Mouse (Mus musculus) cerebellum, postnatal 14 days (tissue): ENCODE measurements around the gene Lysmd4.
A peak's percentile ranks its signal among the peaks of the same experiment; 100 is the strongest.
"Not testable (repeated sequence)": the region's sequence is repeated elsewhere in the genome, so short reads cannot be mapped to it uniquely, and the experiment has no call there.

Experiments
- DNase-seq, 2 experiments: peaks; one replicate each; pipeline ENCODE4 v3.0.0; 2021; ENCODE audit warnings: mixed read lengths in 2 of 2

The Lysmd4 gene

DNA sequence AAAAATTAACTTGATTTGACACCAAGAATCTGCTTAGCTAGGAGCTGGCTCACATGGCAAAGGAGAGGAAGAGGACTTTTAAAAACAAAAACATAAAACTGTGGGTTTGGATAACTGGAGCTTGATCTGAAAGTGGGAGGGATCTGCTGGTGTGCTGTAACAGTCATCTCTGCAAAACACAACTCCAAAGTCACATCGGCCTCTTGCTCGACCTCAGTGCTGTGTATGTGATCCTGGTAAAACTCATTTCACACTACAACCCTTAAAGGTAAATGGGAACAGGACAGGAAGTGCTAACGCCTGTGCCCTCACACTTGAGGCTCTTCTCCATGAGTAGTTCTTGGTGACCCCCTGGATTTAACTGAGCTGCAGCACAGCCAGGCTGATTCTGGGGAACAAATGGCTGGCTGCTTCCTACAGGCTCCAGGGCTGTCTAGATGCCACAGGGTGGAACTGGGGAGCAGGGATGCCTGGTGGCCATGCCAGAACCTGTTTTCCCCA, 8.3 kb downstream of the Lysmd4 start:
- DNase-seq: no peak

- no peak for DNase-seq
Observed at GRCm38 (mm10) chr7:67232504-67232903, 10.2 kb downstream of the Lysmd4 start.

- peak; percentile 53 to 63 for DNase-seq
Observed at GRCm38 (mm10) chr7:67234797-67235196, 12.5 kb downstream of the Lysmd4 start.

GRCm38 (mm10) chr7:67236351-67236750, 14.0 kb downstream of the Lysmd4 start:
- DNase-seq: no peak

GRCm38 (mm10) chr7:67237752-67238151, 15.4 kb downstream of the Lysmd4 start:
- no peak for DNase-seq

GRCm38 (mm10) chr7:67241969-67242368, 19.6 kb downstream of the Lysmd4 start:
- DNase-seq: no peak

DNA sequence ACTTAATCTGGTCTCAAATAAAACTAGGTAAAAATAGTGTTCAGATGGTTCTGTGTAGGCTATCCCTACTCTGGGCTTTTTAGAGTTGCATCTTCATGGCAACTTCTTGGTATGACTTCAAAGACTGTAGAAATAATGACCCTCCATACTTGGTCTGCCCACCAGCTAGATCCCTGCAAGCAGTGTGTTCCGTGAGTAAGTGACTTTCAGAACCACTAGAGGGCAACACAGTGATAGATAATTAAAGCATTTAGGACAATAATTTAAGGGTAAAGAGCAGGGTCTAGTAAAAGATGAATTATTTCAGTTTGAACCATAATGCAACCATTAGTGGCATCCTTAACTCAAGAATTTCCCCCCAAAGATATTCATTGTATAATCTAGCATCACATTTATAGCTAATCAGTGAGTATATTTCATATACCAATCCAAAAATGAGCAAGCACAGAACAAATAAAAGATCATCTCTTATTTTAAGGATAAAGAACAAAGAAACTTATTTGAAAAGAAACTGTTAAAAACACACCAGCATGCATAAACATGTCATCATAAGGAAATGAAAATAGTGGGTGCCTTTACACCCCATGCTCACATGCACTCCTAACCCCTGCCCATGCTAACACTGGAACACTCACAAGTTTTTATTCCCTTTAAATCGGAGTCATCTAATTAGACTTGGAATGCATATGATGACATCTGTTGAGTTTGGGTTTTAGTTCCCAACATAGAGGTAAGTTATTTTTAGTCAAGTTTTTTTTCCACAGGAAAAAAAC, 21.0 kb downstream of the Lysmd4 start:
- peak; percentile 40 to 57 for DNase-seq

DNA sequence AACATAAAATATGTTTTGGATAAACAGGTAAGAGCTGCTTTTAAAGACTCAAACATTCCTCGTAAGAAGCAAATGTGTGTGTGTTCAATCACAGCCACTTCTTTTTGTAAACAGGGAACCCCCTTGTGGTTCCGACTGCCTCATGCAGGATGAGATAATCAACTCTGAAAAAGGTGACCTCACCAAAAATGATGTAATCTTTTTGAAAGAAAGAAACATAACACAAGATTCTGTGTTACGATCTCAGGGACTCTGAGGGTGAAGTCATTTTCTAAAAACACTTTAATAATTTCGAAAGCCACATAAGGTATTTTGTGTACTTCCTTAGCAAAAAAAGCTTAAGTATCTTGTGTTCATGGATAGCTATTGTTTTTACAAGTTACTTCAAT, 21.5 kb downstream of the Lysmd4 start:
- DNase-seq: no peak

DNA sequence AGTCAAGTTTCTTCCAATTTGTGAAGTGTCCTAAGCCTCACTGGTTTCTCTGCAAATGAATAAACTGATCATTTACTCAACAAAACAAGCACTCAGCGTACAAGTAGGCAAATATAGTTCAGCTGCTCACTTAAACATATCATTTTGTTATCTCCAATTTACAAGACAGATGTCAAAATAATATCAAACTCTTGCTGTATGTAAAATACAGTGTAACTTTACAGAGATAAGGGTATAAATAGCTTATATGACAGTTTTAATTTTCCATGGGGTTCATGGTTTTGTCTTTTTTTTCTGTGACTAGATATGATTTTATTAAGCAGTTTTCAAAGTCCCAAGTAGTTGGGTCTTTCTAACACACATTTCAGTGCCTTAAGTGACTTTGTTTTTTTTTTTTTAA, 22.9 kb downstream of the Lysmd4 start:
- no peak for DNase-seq

GRCm38 (mm10) chr7:67246067-67246466, 23.7 kb downstream of the Lysmd4 start:
- no peak for DNase-seq

DNA sequence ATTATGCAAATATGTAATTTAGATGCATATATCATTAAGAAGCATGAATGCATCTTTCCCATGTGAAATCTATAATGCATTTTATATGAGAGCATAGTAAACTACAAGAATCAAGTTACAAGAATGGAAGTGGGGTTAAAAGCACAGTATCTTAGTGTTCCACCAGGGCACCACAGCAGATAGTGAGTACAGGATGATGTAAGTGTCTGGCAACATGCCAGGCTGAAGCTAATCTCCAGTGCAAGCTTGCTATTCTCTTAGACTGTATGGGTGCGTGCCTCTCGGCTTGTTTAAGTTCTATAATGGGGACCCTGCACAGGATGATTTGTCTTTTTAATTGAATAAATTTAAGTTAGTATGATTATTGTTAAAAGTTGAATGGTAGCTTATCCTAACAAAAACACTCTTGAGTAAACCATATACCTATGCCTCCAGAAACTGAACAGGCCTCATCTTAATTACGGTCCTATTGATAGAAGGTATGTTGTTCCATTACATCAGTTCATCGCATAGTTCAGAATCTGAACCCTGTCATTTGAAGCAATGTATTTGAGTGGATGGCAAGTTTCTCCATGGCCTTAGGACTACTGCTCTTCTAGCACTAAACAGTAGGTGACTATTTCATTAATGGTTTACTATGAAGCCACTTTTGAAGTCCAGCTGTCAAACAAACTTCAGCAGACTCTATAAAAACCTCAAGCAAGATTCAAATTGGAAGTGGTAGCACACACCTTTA, 37.7 kb downstream of the Lysmd4 start:
- peak; percentile 78 to 85 for DNase-seq

DNA sequence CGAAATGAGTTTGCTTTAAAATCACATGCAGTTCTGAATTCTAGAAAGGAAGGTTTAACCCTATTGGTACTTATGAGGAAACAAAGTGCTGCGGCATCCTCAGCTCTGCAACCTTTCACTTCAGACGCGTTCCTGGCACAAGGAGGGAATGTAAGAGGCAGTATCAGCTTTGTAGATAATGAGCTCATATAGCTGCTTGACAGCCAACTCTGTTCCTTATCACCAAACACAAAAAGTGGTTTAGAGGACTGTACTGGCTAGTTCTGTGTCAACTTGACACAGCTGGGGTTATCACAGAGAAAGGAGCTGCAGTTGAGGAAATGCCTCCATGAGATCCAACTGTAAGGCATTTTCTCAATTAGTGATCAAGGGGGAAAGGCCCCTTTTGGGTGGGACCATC, 48.1 kb downstream of the Lysmd4 start:
- DNase-seq: not testable (repeated sequence)

DNA sequence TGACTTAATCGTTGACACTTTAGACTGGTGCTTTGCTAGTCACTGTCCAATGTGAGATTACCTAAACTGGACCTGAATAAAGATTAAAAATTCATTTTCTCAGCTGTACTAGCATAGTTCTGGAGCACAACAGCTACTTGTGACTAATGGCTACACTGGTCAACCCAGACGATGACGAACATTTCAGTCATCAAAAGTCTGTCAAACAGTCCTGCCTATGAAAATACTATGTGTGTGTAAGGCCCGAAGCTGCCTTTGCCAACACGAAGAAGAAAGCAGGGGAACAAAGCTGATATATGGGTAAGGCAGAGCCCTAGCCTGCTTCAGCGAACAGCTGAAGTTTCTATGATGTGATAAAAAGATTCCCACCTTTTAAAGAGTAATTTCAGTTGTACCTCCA, 61.2 kb downstream of the Lysmd4 start:
- DNase-seq: no peak

- DNase-seq: no peak
Observed at GRCm38 (mm10) chr7:67287456-67287855, 65.1 kb downstream of the Lysmd4 start.

DNA sequence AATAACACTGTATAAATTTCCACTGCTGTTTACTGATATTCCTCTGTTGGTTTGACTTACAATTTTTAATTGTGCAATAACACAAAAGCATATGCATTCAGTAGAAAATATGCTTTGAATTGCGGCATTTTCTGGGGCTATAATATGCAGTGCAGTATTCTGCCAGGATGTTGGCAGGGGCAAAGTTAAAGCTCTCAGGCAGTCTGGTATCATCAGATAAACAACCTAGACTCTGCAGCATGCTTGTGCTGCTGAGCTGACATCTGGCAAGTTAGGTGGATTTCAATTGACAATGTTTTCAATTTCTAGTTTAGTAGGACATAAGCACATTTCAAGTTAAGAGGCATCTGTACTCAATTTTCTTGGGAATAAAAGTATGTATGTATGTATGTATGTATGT, 69.0 kb downstream of the Lysmd4 start:
- DNase-seq: no peak

DNA sequence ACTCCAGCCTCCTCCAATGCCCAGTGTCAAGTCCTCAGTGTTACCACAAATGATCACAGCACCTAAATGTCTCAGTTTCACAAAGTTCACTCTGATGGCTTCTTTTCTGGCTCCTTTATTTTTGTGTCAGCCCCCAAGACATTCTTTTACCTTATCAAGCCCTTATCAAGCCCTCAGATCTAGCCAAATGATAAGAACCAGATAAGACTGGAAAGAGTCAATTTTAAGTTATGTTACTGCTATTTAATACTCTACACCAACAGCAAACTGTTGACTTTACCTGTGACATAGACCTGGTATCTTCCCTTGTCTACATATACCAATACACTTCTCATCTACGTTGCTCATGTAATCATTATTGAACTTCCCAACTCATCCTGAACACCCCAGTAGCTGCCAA, 74.1 kb downstream of the Lysmd4 start:
- no peak for DNase-seq

DNA sequence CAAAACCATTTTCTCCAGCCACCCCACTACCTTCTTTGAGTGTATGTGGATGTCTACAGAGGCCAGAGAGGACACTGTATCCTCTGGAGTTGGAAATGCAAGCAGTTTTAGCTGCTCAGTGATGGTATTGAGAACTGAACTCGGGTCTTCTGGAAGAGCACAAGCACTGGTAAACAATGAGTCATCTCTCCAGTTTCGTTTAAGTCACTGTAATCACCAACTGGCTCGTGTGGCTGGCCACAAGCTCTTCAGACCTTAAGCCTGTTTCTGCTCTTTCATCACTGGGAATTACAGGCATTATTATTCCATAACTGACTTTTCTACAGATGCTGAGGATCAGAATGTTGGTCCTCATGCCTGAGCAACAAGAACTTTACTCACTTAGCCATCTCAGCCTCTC, 82.6 kb downstream of the Lysmd4 start:
- no peak for DNase-seq

DNA sequence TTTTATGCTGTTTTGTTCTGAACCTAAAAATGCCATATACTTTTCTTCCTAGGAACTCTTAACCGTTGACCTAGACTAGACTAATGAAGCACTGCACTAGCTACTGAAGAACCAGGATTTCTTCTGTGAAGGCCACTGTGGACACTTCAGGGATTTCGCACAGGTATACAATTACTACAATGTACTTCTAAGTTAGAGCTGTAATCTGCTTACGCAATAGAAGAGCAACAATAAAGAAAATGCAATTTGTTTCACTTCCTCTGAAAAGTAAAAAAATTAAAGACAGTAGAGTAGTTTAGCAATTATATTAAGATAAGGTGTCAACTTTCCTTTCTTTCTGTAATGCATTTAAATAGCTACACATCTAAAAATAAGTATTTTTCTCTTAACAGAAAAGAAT, 84.7 kb downstream of the Lysmd4 start:
- no peak for DNase-seq

- no peak for DNase-seq
Observed at GRCm38 (mm10) chr7:67308102-67308501, 85.8 kb downstream of the Lysmd4 start.

GRCm38 (mm10) chr7:67310151-67310550, 87.8 kb downstream of the Lysmd4 start:
- DNase-seq: no peak

GRCm38 (mm10) chr7:67313200-67313599, 90.9 kb downstream of the Lysmd4 start:
- no peak for DNase-seq

DNA sequence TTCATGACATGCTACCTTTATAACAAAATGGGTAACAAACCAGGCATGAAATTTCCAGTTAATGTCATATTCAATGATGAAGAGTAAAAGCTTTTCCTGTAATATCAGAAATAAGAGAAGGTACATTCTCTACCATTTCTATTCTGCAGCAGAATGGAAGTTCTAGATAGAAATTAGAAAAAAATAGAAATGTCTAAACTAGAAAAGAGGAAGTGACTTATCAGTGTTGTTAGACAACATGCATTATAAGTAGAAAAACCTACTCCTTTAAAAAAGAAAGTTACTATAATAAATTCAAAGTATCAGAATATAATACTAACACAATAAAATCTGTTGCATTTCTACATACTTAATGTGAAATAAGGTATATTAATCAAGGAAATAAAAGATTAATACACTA, 96.4 kb downstream of the Lysmd4 start:
- no peak for DNase-seq

DNA sequence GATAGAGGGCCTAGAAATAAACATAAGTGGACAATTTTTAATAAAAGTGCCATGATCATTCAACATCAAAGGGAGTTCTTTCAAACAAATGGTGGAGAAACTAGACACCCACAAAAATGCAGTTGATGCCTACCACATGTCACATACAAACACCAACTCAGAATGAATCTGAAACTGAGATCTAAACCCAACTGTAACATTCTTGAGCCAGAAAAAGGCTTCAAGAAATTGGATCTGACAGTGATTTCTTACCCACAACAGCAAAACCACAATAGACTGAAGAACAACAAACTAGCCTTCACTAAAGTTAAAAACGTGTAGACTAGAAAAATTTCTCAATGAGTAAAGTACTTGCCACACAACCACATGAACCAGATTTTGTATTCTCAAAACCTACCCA, 98.0 kb downstream of the Lysmd4 start:
- DNase-seq: no peak

DNA sequence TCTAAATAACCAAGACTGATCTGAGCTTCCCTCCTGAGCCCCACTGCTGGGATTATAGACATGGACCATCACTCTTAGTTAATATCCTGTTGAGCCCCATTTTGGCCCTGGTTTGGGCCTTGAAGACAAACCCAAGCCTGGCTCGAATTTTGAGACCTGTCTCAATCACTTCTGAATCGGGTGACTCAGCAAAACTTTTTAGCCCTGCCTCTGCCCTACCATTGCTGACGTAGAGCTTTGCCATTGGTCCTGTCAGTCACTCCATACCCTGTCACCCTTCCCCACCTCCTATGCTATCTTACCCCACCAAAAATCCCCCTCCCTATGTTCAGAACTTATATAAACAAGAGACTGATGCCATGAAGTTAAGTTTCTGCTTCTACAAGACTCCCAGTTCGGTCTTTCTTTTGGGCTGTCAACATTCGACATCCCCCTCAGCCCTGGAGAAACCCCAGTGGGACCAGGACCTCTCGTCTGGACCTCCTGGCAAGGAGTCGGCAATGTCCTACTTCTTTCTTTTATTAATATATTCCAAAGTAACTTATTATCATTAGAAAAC, 119.8 kb downstream of the Lysmd4 start:
- DNase-seq: no peak
